Mouse (Mus musculus): Measurements from ENCODE around the gene Pcgf5. TPM values are rescaled to one million over a fixed set of nuclear protein-coding genes. Genes with fewer than 3 reads are reported as not detected.

Pcgf5 gene
- polyA plus RNA-seq, 1 experiment = not detected

DNA sequence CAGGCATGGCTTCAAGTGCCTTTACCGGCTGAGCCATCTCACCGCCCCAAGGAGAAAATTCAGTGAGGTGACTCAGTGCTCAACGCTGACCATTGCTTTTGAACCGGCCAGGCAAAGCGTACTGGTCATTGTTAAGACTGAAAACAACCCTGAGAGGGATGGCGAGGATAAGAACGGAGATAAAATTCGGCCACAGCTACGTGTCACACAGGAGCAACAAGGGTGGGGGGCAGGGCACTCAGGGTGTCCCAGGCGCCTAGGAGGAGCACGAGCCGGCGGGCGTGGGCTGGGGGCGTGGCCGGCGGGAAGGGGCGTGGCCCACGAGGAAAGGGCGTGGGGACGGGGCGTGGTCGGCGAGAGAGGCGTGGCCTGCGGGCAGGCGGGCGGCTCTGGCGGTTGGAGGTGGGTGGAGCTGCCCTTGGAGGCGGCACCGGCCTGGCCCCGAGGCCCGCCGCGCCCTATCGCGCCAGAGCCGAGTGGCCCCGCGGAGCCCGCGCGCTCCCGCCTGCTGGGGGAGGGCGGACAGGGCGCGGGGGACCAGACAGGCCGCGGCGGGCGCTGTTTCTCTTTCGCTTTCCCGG, 61.3 kb downstream of the Pcgf5 start:
- Histone ChIP-seq H3K27ac (ENCODE audit: insufficient read depth, low read depth, low read length) (no peak overlapping the region), H3K4me3 (ENCODE audit: insufficient read depth, low read depth, low read length) (peak overlapping the region; percentile 82), H3K4me1 (ENCODE audit: control insufficient read depth, insufficient read depth, low read length) (no peaks in the 10 kb centered on the region; the same call in 1 of the 2 replicates)
- no peak for TF ChIP-seq POLR2A (IDR thresholded peaks at IDR 0.05; ENCODE audit: insufficient read depth, low read depth, low read length)
- no peak for TF ChIP-seq CTCF (IDR thresholded peaks at IDR 0.05; ENCODE audit: insufficient read depth, low read depth, low read length)
- WGBS = 1% methylated on average over 46 of the region's 53 CpGs

DNA sequence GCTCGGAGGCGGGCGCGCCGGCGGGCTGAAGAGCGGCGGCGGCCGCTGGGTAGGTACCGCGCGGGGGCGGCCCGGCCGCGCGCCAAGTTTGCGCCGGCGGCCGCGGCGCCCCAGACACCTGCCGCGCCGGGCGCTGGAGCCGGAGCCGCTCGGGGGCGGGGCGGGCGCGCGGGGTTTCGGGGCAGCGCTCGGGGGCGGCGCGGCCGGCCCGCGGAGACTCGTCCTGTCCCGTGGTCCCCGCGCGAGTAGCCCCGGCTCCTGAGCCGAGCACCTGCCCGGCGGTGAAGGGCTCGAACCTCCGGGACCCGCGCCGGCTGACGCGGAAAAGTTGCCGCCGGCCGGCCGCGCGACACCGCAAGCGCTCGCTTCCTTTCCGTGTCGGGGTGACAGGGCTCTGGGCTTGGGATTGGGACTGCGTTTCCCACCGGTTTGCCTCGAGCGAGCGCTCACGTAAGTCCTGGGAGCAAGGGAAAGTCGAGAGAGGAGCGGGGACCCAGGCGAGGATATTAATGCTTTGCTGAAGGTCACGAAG, 61.8 kb downstream of the Pcgf5 start:
- Histone ChIP-seq H3K27ac (ENCODE audit: insufficient read depth, low read depth, low read length) (no peak overlapping the region), H3K4me1 (ENCODE audit: control insufficient read depth, insufficient read depth, low read length) (no peaks in the 10 kb centered on the region; the same call in 1 of the 2 replicates), H3K4me3 (ENCODE audit: insufficient read depth, low read depth, low read length) (peak overlapping the region; percentile 82)
- 7% methylated on average over 73 of the region's 82 CpGs for WGBS
- no peak for TF ChIP-seq POLR2A (IDR thresholded peaks at IDR 0.05; ENCODE audit: insufficient read depth, low read depth, low read length)
- TF ChIP-seq CTCF (IDR thresholded peaks at IDR 0.05; ENCODE audit: insufficient read depth, low read depth, low read length) = no peak

DNA sequence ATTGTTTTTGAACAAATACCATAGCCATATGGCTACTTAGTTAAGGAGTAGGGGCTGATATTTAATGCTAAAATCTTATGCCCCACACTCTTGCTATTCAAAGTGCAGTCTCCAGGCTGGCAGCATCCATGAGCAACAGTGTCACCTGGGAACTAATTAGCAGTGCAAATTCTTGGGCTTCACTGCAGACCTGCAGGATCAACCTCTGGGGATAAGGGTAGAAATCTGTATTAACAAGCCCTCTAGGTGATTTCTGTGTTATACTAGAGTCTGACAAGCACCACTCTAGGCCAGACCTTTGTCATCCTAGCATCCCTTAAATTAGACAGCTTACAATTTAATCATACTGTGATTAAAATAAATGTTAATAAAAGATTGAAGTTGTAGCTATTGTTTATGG, 71.8 kb downstream of the Pcgf5 start:
- Histone ChIP-seq H3K27ac (ENCODE audit: insufficient read depth, low read depth, low read length) (no peak overlapping the region), H3K4me3 (ENCODE audit: insufficient read depth, low read depth, low read length) (no peak overlapping the region), H3K4me1 (ENCODE audit: control insufficient read depth, insufficient read depth, low read length) (no peaks in the 10 kb centered on the region)
- TF ChIP-seq POLR2A (IDR thresholded peaks at IDR 0.05; ENCODE audit: insufficient read depth, low read depth, low read length) (no peak), CTCF (IDR thresholded peaks at IDR 0.05; ENCODE audit: insufficient read depth, low read depth, low read length) (no peak)

DNA sequence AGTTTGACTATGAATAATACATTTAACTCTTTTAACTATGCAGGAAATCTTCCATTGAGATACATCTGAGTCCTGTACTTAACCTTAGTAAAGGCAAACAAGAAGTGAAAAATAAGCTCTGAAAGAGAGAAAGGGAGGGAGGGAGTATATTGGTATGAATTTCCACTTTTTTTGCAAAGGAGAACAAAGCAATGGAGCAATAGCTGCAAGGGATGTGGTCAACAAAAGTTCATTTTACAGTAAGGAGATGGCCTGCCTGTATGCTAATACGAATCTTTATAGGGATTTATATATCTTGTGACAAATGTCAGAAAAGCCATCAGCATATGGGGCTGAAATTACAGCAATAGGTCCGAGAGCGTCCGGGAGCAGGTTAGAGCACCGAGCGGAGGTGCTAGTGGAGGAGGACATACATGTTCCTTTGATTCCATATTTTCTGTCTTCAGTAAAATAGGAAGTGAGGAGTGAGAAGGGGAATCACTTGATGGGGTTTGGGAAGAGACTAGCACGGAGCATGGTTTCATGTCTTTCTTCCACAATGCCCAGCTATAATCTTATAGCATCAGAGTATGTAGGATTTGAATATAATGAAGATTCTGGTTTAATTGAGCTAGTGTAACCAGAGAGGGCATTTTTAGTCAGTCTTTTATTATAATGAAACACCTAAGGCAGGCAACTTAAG, 79.2 kb downstream of the Pcgf5 start:
- TF ChIP-seq POLR2A (IDR thresholded peaks at IDR 0.05; ENCODE audit: insufficient read depth, low read depth, low read length) (no peak), CTCF (IDR thresholded peaks at IDR 0.05; ENCODE audit: insufficient read depth, low read depth, low read length) (no peak)
- no peaks in the 10 kb centered on the region for H3K4me1 ChIP-seq (ENCODE audit: control insufficient read depth, insufficient read depth, low read length)

DNA sequence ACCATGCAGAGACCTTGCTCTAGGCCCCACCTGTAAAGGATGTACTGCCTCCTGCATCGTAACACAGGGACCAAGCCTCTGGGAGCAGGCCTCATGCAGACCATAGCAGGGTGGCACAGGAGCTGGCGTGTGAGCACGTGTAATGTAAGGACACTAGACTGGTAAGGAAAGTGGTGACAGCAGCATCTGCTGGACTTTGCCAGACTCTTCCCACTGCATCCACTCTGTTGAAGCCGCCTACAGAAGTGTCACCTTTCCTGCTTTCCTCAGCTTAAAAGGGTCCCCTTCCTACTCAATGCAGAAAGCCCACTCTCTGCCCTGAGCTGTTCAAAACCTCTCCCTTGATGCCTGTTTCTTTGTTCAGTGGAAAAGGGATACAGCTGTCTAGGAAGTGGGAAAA, 80.0 kb downstream of the Pcgf5 start:
- Histone ChIP-seq H3K4me3 (ENCODE audit: insufficient read depth, low read depth, low read length) (no peak overlapping the region), H3K27ac (ENCODE audit: insufficient read depth, low read depth, low read length) (no peak overlapping the region), H3K4me1 (ENCODE audit: control insufficient read depth, insufficient read depth, low read length) (no peaks in the 10 kb centered on the region)
- WGBS = 92% methylated on average over 4 of the region's 4 CpGs
- no peak for TF ChIP-seq CTCF (IDR thresholded peaks at IDR 0.05; ENCODE audit: insufficient read depth, low read depth, low read length)

More for the DNA sequence above, 79.2 kb downstream of the Pcgf5 start:
- 97% methylated on average over 7 of the region's 7 CpGs for WGBS
- Histone ChIP-seq H3K4me3 (ENCODE audit: insufficient read depth, low read depth, low read length) (no peak overlapping the region), H3K27ac (ENCODE audit: insufficient read depth, low read depth, low read length) (no peak overlapping the region)

DNA sequence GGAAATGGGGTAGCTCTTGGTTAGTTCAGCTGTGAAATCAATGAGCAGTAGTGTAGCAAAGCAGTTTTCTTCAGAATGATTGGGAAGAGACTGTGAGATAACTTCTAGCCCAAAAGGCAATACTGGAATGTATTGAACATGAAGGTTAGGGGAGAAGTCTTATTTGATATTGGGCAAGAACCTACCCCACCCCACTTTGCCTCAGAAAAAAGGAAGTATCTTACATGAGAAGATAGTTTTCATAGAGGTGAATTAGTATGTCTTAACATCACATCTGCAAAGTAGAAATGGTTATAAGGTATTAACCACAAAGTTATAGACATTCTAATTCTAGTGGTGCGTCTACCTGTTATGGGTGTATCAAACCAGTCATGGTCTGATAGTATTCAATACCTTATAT, 81.2 kb downstream of the Pcgf5 start:
- no peak overlapping the region for H3K4me3 ChIP-seq (ENCODE audit: insufficient read depth, low read depth, low read length)
- 98% methylated on average over 1 of the region's 1 CpGs for WGBS
- no peaks in the 10 kb centered on the region for H3K4me1 ChIP-seq (ENCODE audit: control insufficient read depth, insufficient read depth, low read length)
- H3K27ac ChIP-seq (ENCODE audit: insufficient read depth, low read depth, low read length) = no peak overlapping the region
- TF ChIP-seq POLR2A (IDR thresholded peaks at IDR 0.05; ENCODE audit: insufficient read depth, low read depth, low read length) (no peak), CTCF (IDR thresholded peaks at IDR 0.05; ENCODE audit: insufficient read depth, low read depth, low read length) (no peak)

DNA sequence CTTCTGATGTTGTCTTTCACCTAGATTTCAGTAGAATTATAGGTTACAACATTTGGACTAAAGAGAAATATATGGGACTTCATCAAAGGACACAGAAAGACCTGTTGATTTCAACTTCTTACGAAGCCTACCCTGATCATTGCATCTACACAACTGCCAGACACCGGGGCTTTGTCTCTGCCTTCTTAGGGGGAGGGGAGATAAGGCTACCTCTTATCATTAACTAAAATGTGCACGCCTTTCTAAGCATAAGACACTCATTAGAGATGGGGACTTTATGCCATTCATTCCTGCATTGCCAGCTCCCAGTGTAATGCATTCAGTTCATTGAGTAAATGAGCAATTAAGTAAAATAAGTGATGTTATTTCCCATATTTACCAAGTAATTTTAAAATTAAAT, 85.1 kb downstream of the Pcgf5 start:
- 90% methylated on average over 3 of the region's 3 CpGs for WGBS
- Histone ChIP-seq H3K27ac (ENCODE audit: insufficient read depth, low read depth, low read length) (no peak overlapping the region), H3K4me3 (ENCODE audit: insufficient read depth, low read depth, low read length) (no peak overlapping the region), H3K4me1 (ENCODE audit: control insufficient read depth, insufficient read depth, low read length) (no peaks in the 10 kb centered on the region)
- no peak for TF ChIP-seq CTCF (IDR thresholded peaks at IDR 0.05; ENCODE audit: insufficient read depth, low read depth, low read length)
- no peak for TF ChIP-seq POLR2A (IDR thresholded peaks at IDR 0.05; ENCODE audit: insufficient read depth, low read depth, low read length)

DNA sequence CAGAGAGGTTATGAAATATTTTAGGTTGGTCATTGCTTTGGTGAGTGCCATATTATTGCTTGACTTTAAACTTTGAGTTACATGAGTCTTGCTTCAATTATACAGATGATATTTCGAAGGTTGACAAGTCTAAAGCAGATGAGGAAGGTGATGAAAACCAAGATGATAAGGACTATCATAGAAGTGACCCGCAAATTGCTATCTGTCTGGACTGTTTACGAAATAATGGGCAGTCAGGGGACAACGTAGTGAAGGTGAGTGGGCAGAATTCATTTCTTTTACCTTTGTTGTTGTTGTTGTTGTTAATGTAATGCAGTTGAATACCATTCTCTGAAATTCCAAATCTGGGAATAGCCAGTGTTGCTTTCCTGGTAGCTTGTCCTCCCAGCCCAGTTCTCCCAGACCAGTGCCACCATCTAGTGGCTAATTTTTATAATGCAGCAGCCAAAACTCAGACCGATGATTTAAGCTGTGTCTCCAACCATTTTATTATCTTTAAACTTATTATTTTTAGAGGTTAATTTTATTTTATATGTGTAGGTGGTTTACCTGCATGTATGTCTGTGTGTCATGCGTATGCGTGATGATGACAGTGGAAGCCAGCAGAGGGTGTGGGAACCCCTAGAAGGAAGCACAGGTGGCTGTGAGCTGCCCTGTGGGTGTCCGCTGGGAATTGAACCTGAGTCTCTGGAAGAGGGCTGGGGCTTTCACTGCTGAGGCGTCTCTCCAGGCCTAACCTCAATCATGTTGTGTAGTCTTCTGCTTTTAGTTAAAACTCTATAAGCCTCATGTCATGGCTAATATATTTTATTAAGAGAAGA, 92.0 kb downstream of the Pcgf5 start:
- 58% methylated on average over 9 of the region's 9 CpGs for WGBS
- no peak overlapping the region for H3K27ac ChIP-seq (ENCODE audit: insufficient read depth, low read depth, low read length)
- no peak overlapping the region for H3K4me3 ChIP-seq (ENCODE audit: insufficient read depth, low read depth, low read length)
- no peak for TF ChIP-seq POLR2A (IDR thresholded peaks at IDR 0.05; ENCODE audit: insufficient read depth, low read depth, low read length)
- no peak for TF ChIP-seq CTCF (IDR thresholded peaks at IDR 0.05; ENCODE audit: insufficient read depth, low read depth, low read length)
- no peaks in the 10 kb centered on the region for H3K4me1 ChIP-seq (ENCODE audit: control insufficient read depth, insufficient read depth, low read length)
